Mouse (Mus musculus): ENCODE results near the gene Myh10.
A peak's percentile ranks its signal among the peaks of the same experiment; 100 is the strongest.
"Not testable (repeated sequence)": the region's sequence is repeated elsewhere in the genome, so short reads cannot be mapped to it uniquely, and the experiment has no call there.

The Myh10 gene

DNA sequence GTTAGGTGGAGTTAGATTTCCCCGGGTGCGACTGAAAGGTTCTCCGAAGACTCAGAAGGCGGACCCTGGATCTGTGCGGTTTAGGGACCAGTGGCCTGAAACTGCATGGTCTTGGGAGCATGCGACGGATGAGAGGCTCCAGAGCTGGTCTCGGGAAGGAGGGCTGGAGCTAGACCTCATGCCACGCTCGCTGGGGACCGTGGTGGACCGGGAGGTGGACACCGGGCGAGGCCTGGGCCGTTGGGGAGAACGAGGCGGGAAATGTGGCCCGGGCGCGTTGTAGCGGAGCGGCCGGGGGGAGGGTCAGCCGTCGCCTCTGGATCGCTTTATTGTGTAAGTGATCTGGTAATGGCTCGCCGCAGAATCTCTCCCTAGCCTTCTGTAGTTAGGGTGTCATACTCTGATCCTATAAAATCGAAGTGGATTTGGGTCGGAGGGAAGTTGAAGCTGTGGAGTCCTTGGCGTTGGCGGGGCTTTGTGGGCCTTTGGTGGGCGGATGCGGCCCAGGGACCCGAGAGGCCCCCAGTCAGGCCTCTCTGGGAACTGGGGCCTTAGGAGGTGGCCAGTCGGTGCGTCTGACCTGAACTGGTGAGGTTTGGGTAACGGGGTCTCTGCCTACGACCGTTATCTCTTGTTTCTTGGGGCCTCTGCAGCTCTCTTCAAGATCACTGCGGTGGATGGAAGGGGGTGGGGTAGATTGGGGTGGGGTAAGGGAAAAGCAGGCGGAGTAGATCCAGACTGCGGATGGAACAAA is 1.5 kb downstream of the Myh10 start:
- peak; percentile 44 for DNase-seq

DNA sequence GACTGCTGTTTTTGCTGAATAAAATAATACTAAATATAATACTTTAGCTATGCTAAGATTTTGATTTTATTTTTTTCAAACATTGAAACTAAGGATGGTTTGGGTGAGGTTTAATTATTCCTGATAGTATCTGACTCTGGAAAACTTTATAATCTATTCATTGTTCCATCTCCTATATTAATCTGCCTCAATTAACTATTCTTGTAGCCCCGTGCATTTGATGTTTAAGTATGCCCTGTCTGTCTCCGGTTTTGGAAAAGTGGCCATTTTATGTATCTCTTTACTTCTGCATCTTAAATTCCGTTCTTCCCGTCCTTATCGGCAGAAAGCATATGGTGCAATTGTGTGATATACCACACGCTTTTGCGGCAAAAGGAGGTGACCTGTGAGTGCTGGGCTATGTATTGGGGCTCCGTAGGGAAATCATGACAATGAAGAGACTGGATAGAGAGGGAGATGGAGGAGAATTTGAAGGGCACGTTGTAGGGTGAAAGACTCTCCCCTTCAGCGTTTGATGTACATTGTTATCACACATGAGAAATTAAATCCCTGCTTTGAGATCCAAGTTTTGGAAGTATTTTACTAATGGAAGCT is 2.2 kb downstream of the Myh10 start:
- DNase-seq: no peak

DNA sequence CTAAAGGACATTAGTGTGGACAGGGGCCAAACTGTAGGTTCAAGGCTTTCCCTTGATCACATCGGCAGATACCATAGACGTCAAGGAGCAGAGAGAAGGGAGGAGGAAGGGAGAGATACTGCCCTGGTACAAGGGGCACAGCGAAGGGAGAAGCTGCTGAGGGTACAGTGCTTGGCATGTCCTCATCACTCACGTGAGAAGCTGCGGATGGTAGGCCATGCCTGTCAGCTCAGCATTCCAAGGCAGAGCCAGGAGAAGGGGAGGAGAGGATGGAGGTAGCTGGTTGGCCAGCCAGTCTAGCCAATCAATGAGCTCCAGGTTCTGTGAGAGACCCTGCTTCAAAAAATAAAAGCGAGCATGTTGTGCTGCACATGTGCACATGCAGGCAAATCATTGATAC is 11.0 kb downstream of the Myh10 start:
- DNase-seq: no peak

DNA sequence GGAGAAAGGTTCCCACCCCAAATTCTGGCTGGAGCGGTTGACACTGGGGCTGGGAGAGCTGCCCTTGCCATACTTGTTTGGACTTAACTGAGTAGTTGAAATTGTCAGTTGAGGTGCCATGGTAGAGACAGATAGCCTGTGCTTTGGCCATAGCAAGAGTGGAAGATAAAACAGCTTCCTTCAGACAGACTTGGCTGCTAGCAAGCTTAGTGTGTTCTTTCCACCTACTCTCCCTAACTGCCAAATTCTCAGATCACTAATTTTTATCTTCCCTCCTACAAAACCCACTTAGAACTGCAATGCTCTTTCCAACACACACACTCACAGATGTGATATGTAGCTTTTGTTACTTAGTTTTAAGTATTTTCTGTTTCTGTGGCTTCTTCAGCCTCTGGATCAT is 12.0 kb downstream of the Myh10 start:
- DNase-seq: no peak

DNA sequence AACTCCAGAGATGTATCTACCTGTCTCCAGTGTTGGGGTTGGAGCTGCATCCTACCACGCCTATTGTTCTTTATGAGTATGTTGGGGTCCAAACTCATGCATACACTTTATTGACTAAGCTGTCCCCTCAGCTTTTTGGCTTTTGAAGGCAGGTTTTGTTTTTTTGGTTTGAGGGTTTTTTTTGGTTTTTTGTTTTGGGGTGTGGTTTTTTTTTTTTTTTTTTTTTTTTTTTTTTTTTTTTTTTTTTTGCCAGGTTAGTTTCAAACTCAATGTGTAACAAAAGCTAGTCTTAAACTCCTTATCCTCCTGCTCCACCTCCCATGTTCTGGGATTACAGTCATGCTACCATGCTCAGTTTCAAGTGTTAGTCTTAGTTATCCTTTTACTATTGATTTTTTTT is 12.9 kb downstream of the Myh10 start:
- DNase-seq: no peak

DNA sequence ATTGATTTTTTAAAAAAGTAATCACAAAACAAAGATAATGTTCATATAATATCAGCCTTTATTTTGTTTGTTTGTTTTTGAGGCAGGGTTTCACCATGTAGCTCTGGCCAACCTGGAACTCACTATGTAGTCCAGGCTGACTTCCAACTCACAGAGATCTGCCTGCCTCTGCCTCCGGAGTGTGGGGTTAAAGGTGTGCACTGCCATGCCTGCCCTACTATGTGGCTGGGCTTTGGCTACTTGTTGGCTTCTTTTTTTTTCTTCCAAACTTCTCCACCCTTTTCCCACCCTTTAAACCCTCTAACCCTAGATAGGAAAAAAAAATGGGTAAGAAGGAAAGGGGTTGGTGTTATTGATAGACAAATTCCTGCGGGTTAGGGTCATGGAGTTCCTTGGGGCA is 13.5 kb downstream of the Myh10 start:
- DNase-seq: no peak

DNA sequence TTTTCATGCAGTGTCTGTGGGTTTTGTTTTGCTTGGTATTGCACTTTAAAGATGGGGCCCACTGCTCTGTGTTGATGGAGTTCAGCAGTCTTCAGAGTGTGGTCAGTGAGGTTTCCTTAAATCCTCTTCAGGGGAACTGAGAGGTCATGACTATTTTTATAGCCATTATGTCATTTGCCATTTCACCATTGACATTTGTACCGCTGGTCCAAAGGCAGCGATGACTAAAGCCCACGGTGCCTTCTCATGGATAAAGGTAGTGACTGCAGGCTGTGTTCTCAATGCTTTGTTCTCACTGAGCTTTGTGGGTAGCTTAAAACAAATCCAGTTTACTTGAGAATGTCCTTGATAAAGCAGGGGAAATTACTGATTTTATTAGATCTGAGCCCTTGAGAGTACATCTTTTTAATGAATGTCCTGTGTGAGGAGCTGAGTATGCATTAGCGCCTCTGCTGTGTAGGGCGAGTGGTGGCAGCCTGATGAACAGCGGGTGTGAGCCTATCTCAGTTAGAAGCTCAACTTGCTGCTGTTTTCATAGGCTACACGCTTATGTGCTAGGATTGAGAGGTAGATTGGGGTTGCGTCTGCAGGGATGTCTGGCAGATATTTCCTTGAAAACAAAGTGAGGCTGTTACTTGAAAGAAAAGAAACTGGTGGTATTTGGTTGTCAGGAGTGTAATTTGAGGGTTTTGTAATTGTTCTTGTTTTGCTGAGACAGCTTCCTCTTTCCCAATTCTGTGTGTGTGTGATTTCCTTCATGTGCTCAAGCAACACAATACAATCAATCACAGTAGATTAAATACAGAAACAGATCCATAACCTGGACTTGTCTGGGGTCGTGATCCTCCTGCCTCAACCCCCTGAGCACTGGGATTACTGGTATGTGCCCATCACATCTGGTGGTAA is 15.4 kb downstream of the Myh10 start:
- no peak for DNase-seq

DNA sequence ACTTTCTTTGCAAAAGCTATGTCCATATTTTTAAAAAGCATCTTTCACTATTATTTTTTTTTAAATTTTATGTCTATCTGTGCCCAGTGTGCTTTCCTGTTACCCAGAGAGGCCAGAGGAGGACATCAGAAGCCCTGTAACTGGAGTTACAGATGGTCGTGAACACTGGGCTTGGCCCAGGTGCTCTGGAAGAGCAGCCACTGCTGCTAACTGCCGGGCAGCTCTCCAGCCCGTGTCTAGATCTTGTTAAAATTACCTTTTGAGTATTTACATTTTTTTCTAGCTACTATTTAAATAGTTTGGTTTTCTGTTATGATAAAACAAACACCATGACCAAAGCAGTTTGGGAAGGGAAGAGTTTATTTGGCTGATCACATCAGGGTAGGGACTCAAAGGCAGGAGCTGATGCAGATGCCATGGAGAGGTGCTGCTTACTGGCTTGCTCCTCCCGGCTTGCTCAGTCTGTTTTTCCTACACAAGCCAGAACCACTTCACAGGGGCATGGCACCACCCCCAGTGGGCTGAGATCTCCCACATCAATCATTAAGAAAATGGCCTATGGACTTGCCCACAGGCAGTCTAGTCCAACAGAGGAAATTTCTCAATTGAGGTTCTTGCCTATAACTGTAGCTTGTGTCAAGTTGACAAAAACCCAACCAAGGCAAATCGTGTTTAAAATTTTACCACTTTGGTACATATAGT is 16.7 kb downstream of the Myh10 start:
- no peak for DNase-seq

DNA sequence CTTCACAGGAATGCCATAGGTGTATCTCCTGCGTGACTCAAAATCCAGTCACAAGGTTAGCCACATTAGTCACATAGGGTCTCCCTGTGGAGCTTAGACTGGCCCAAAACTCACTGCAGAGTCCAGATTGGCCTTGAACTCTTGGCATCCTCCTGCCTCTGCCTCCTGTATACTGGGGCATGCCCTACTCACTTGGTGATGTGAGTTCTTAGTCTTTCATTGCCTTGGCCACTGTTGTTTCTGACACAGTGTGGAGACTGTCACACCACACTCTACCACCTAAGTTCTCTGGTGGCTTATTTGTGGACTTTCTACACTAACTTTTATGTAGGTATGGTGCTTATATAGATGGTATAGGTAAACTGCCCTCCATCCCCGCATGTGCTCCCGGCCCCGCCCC is 24.8 kb downstream of the Myh10 start:
- DNase-seq: no peak

DNA sequence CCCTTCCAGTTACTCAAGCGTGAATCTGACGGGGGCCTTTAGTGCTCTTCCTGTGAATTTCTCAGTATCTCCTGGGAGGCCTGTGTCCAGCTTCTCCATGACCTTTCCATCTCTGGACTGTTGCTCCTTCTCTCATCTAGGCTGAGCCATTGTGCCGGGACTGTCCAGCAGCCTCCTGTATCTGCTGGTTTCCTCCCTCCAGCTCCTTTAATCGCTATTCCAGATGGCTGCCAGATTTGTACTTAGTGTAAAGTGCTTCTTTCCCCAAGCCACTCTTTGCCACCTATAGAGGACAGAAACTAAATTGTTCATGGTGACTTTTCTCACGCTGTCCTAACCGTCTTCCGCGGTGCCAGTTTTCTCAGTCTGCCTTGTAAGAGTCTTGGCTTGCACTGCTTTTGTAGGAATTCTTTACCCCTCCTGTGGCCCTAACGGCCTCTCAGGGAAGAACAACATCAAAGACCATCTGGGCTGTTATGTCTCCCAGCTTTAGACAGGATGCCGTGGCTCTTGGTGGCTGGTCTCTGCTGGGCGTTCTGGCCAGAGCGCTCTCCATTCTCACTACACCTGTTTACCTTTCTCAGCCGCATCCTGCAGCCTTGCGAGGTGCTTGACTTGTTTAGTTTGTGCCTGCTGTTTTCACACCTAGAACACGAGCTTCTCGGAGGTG is 25.9 kb downstream of the Myh10 start:
- no peak for DNase-seq

DNA sequence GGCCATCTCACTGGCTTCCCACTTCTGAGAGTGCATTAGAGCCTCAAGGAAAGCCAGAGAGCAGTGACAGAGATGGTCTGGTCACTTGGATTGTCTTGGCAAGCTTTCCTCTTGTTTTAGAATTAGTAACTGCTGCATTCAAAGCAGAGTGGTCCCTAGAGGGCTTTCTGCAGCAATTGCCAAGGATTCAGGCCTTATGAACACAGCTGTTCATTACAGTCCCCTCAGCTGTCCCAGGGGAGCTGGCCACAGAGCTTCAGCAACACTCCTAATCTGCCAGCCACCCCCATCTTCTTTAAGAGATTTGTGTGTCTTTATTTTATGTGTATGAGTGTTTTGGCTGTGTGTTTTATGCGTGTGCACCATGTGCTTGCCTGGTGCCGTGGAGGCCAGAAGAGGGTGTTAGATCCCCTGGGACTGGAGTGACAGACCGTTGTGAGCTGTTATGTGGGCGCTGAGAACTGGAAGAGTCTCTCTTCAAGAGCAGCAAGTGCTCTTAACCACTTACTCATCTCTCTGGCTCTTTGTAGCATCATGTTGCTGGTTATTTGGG is 27.8 kb downstream of the Myh10 start:
- no peak for DNase-seq

DNA sequence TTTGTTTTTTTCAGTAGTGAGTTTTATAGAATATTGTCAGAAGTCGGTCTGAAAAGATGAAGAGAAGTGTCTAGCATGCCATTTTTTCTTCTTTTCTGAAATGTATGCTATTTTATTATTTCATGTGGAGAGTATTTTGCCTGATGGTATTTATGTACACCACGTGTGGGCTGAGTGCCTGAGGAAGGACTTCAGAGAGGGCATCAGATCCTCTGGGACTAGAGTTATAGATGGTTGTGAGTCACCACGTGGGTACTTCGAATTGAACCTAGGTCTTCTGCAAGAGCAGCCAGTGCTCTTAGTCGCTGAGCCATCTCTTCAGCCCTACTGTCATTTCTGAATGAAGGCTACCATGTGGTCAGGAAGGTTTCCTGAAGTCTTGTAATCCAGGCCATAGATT is 28.4 kb downstream of the Myh10 start:
- no peak for DNase-seq

DNA sequence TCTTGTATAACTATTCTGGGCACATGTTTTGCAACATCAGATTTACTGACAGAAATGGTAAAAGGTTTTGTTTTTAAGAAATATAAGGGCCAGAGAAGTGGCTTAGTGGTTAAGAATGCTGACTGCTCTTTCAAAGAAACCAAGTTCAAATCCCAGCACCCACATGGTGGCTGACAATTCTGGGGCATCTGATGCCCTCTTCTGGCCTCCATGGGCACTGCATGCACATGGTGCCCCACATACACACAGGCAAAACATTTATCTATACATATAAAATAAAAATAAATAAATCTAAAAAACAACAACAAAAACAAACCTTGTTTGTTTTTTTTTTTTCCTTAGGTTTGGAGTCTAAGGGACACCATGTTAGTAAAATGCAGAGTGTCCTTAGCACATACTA is 32.8 kb downstream of the Myh10 start:
- DNase-seq: no peak

DNA sequence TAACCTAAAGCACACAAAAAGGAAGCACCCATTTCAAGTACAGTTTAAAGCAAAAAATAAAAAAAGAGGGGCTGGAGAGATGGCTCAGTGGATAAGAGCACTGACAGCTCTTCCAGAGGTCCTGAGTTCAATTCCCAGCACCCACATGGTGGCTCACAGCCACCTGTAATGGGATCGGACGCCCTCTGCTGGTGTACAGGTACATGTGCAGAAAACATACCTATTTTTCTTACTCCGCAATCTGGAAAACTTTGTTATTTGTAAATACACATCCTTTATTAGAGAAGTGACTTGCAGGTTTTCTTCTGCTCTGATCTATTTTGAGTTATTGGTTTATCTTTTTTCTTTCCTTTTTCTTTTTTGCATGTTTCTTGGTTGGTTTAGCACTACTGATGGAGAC is 37.3 kb downstream of the Myh10 start:
- no peak for DNase-seq

DNA sequence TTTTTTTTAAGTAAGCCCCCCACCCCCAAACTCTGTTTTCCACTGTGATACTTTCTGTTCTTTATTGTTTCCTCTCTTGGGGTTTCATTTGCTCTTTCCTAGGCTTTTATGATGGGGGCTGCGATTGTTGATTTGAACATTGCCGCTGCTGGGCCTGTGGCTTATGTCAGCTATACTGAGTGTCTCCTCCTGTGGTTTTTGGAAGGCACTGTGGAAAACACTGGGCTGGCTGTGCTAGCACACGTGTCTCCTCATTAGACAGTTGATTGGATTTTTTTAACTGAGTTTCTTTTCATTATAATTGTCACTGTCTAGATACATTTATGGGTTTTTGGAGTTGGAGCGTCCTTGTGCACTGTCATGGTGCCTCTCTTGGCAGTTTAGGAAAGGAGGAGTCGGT is 39.4 kb downstream of the Myh10 start:
- DNase-seq: no peak

DNA sequence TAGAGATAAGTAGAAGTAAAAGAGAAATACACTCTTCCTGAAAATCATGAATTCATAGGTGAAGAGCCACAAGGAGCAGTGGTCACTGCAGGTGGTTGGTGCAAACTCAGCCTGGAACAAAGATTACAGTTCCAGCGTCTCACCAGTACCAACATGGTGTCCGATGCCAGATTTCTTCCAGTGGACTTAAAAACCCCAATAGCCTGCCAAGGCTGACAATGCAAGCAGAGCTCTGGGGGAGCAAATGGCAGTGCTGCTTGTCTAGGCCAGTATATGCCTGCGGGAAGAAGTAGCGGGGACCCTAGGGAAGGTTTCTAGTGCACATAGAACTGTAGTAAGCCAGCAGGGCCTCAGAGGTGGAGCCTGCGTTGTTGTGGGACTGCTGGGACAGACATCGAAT is 40.7 kb downstream of the Myh10 start:
- DNase-seq: no peak

DNA sequence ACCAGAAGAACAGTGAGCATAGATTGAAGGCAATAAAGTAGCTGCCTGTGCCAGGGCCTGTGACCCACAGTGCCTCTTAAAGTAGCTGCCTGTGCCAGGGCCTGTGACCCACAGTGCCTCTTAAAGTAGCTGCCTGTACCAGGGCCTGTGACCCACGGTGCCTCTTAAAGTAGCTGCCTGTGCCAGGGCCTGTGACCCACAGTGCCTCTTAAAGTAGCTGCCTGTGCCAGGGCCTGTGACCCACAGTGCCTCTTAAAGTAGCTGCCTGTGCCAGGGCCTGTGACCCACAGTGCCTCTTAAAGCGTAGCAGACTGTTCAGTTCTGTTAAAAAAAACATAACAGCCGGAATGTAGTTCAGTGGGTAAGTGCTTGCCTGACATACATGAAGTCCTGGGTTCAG is 42.0 kb downstream of the Myh10 start:
- DNase-seq: not testable (repeated sequence)

DNA sequence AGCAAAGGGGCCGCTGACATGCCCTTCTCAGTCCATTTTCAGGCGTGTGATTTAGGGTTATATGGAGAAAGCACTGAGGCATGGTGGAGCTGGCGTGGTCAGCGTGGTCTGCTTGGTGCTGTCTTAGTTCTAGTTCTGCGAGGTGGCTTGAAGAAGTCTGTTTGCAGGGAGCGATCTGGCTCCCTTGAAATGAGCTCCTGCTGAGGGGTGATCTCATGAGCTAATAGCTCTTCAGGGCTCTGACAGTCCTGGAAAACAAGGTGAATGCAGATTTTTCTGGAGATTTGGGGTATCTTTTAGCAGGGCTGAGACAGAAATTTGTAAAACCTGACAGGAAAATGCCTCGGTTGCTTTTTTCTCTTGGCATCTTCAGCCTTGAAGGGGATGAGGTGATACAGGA is 48.1 kb downstream of the Myh10 start:
- no peak for DNase-seq

DNA sequence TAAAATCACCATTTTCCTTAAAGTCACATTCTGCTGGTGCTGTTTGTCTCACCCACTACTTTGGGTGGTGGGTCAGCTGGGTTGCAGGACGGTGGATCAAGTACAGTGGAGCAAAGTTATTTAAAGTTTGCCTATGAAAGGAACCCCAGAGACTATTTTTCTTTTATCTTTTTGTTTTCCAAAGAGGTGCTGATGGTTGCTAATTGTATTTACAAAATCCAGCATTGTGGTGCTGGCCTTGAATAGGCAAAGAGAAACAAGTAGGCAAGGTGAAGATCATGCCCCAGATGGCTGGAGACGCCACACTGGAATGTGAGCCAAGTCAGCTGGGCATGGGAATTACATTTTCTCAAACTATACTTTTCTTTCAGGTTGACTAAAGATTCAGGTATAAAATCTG is 51.3 kb downstream of the Myh10 start:
- DNase-seq: no peak

DNA sequence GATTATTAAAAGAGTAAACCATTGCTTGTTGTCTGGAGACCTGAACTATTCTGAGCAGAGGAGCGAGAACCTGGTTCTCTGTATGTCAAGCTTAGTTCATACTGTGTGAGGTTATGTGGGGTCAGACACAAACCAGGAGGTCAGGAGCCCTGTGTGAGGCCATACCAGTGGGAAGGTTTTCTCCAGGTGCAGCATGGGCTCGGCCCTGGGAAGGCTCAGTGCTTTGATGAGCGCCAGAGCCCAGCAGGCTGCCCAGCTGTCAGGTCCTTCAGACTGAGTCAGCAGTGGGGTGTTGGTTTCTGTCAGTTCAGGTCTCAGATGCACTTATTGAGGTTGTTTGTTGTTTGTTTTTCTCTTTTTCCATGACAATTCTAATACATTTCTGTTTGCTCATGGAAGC is 52.8 kb downstream of the Myh10 start:
- no peak for DNase-seq

DNA sequence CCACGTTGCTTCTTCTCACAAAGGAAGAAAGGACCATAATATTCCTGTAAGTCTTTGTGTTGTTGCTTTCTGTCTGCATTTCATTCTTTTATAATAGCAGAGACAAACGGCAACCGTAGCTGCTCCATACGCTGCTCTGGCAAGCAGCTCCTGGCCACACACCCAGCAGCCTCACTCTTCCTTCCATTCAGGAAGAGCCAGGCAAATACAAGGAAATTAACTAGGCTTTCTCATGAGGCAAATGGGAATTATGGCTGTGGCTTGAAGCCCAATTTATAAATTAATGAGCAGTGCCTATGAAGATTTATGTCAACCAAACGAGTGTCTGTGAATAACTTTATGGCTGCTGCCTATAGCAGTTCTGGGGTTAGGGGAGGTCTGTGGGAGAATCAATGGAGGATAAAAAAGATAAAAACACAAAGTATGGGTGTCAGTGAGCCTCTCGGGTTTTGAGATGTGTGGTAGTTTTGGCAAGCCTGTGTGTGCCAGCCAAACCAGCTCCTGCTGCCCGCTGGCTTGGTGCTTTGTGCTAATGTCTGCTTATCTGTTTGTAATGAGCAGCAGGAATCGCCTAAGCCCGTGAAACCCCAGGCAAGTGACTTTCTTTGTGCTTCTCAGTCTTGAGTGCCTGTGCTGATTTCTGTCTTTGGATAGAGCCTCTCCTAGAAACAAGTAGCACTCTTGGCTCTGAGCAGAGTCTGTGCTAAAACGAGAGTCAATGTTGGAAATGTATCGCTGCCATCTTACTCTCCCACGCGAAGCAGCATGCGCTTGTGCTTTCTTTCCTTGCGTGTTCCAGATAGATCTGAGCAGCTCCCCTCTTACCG is 54.2 kb downstream of the Myh10 start:
- DNase-seq: no peak

DNA sequence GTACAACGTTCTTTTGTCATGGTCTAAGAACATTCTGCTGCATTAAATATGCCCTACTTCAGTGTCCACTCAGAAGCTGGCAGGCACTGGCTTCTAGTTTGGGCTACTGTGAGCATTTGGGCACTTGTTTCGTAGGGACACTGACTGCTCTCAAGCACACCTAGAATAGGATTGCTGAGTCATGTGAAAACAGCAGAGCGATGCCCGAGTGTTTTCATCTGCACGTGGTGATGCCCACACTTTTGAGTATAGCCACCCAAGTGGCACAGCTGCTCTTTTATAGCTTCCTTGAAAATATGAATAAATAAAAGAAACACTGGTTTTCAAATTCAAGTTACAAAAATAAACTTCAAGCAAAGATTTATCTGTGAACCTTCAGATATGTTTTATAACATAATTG is 56.8 kb downstream of the Myh10 start:
- DNase-seq: no peak
